Mouse (Mus musculus) lung, embryonic 14.5 days (tissue): ENCODE measurements around the gene Sobp. TPM values are rescaled to one million over a fixed set of nuclear protein-coding genes. Genes with fewer than 3 reads are reported as not detected.

Source experiments
- ATAC-seq: fragments of 200-750 bp; cut with Nextera tagmentation; 2 replicates; pipeline ENCODE4 v1.8.0; 2017; ENCODE audit warnings: mild to moderate bottlenecking, moderate TSS enrichment, moderate library complexity; ENCODE audit not compliant: insufficient read depth
- DNase-seq: peaks from one replicate; pipeline ENCODE4 v3.0.0-alpha.2; 2015
- H3K27ac ChIP-seq: fragments of 300-500 bp; sonication (generic); 2 replicates; pipeline ENCODE4 v1.5.1; 2014; ENCODE audit warnings: low read depth, mild to moderate bottlenecking, moderate library complexity
- H3K27me3 ChIP-seq: fragments of 300-500 bp; sonication (generic); 2 replicates; pipeline ENCODE4 v1.6.1; 2014; ENCODE audit warnings: low read length, control low read depth; ENCODE audit not compliant: insufficient read depth
- H3K36me3 ChIP-seq: fragments of 300-500 bp; sonication (generic); 2 replicates; pipeline ENCODE4 v1.6.1; 2014; ENCODE audit warnings: control low read depth; ENCODE audit not compliant: insufficient read depth
- H3K4me1 ChIP-seq: fragments of 300-500 bp; sonication (generic); 2 replicates; pipeline ENCODE4 v1.6.1; 2014; ENCODE audit warnings: antibody characterized with exemption, control low read depth; ENCODE audit not compliant: insufficient read depth
- H3K4me2 ChIP-seq: fragments of 300-500 bp; sonication (generic); 2 replicates; pipeline ENCODE4 v1.6.1; 2014; ENCODE audit warnings: mild to moderate bottlenecking
- H3K4me3 ChIP-seq: fragments of 300-500 bp; sonication (generic); 2 replicates; pipeline ENCODE4 v1.5.1; 2014; ENCODE audit warnings: low read depth, low read length
- H3K9ac ChIP-seq: fragments of 300-500 bp; sonication (generic); 2 replicates; pipeline ENCODE4 v1.6.1; 2014
- H3K9me3 ChIP-seq: fragments of 300-500 bp; sonication (generic); 2 replicates; pipeline ENCODE4 v1.6.1; 2016; ENCODE audit warnings: low read depth, low read length, control low read depth
- CTCF ChIP-seq: IDR thresholded peaks from 2 replicates; pipeline ENCODE4 v1.5.1; 2016; ENCODE audit warnings: antibody characterized with exemption, low read depth
- WGBS: fragments of 180-500 bp; shearing (Covaris S2); extraction: QIAGEN DNeasy Blood & Tissue Kit; methylation state at CpG from one replicate; pipeline ENCODE4 v1.1.7; 2014; 5-methylcytosine and 5-hydroxymethylcytosine counted together
- polyA plus RNA-seq: library from polyadenylated mRNA; unstranded; fragments of >200 nt; fragmentation: Nextera tagmentation; extraction: Ambion mirVana; gene quantifications from 2 replicates; pipeline ENCODE4 v1.2.1, GENCODE M21; 2014

Gene Sobp
- polyA plus RNA-seq, 1 experiment from 2014 or later, result 0.66 TPM

GRCm38 (mm10) chr10:43005677-43006076 is 168.7 kb downstream of the Sobp start:
- WGBS, result 78% methylated on average over 7 of the region's 7 CpGs
- no peaks in the 10 kb centered on the region for H3K27me3 ChIP-seq

GRCm38 (mm10) chr10:43005031-43005430 is 169.3 kb downstream of the Sobp start:
- no peak overlapping the region for H3K9ac ChIP-seq
- 81% methylated on average over 4 of the region's 4 CpGs for WGBS
- H3K27ac ChIP-seq, result no peak overlapping the region
- TF ChIP-seq CTCF, result no peak
- ATAC-seq (no peak), DNase-seq (no peak)
- no peak overlapping the region for H3K4me3 ChIP-seq
- no peaks in the 10 kb centered on the region; the same call in 1 of the 2 replicates for H3K4me1 ChIP-seq
- H3K36me3 ChIP-seq, result no peaks in the 10 kb centered on the region
- no peaks in the 10 kb centered on the region for H3K27me3 ChIP-seq
- no peak overlapping the region for H3K4me2 ChIP-seq
- no peaks in the 10 kb centered on the region for H3K9me3 ChIP-seq

More at GRCm38 (mm10) chr10:43005677-43006076, 168.7 kb downstream of the Sobp start:
- ATAC-seq (no peak), DNase-seq (no peak)
- Histone ChIP-seq H3K9ac (no peak overlapping the region), H3K4me1 (no peaks in the 10 kb centered on the region; the same call in 1 of the 2 replicates), H3K4me2 (no peak overlapping the region), H3K27ac (no peak overlapping the region), H3K9me3 (no peaks in the 10 kb centered on the region), H3K36me3 (no peaks in the 10 kb centered on the region), H3K4me3 (no peak overlapping the region)
- no peak for TF ChIP-seq CTCF

GRCm38 (mm10) chr10:43004174-43004734 is 170.1 kb downstream of the Sobp start:
- WGBS, result 87% methylated on average over 16 of the region's 16 CpGs
- no peak overlapping the region for H3K4me3 ChIP-seq
- no peaks in the 10 kb centered on the region; the same call in 1 of the 2 replicates for H3K4me1 ChIP-seq
- no peak for DNase-seq
- no peaks in the 10 kb centered on the region for H3K27me3 ChIP-seq
- H3K9me3 ChIP-seq, result no peaks in the 10 kb centered on the region
- no peak for TF ChIP-seq CTCF
- H3K9ac ChIP-seq, result no peak overlapping the region
- H3K27ac ChIP-seq, result no peak overlapping the region
- H3K36me3 ChIP-seq, result no peaks in the 10 kb centered on the region
- no peak overlapping the region for H3K4me2 ChIP-seq
- no peak for ATAC-seq

GRCm38 (mm10) chr10:43003466-43003757 is 170.9 kb downstream of the Sobp start:
- no peaks in the 10 kb centered on the region for H3K9me3 ChIP-seq
- peak overlapping the region; percentile 43; the same call in 1 of the 2 replicates for H3K4me3 ChIP-seq
- ATAC-seq (0 out of 2 replicates have a peak, but pooled peaks have one; percentile 15), DNase-seq (peak; percentile 41)
- H3K4me2 ChIP-seq, result peak overlapping the region; percentile 90
- no peak overlapping the region for H3K27ac ChIP-seq
- no peak for TF ChIP-seq CTCF
- no peaks in the 10 kb centered on the region for H3K27me3 ChIP-seq
- no peaks in the 10 kb centered on the region; the same call in 1 of the 2 replicates for H3K4me1 ChIP-seq
- WGBS, result 11% methylated on average over 5 of the region's 5 CpGs
- no peak overlapping the region for H3K9ac ChIP-seq
- H3K36me3 ChIP-seq, result no peaks in the 10 kb centered on the region

- Histone ChIP-seq H3K4me3 (peak overlapping the region; percentile 43), H3K27ac (no peak overlapping the region), H3K4me1 (no peaks in the 10 kb centered on the region; the same call in 1 of the 2 replicates), H3K36me3 (no peaks in the 10 kb centered on the region), H3K9me3 (no peaks in the 10 kb centered on the region), H3K9ac (0 out of 2 replicates have a peak overlapping the region, but pooled peaks have one; percentile 43), H3K27me3 (no peaks in the 10 kb centered on the region), H3K4me2 (peak overlapping the region; percentile 90)
- ATAC-seq (0 out of 2 replicates have a peak, but pooled peaks have one; percentile 35), DNase-seq (peak; percentile 34)
- 2% methylated on average over 25 of the region's 25 CpGs for WGBS
- no peak for TF ChIP-seq CTCF
These were observed 171.4 kb downstream of the Sobp start for GRCm38 (mm10) chr10:43002721-43003465.

GRCm38 (mm10) chr10:43002066-43002678 is 172.2 kb downstream of the Sobp start:
- Histone ChIP-seq H3K27me3 (no peaks in the 10 kb centered on the region), H3K36me3 (no peaks in the 10 kb centered on the region), H3K9ac (0 out of 2 replicates have a peak overlapping the region, but pooled peaks have one; percentile 43), H3K4me1 (no peaks in the 10 kb centered on the region; the same call in 1 of the 2 replicates), H3K9me3 (no peaks in the 10 kb centered on the region), H3K4me2 (peak overlapping the region; percentile 90), H3K27ac (no peak overlapping the region), H3K4me3 (peak overlapping the region; percentile 43)
- DNase-seq, result peak; percentile 75
- no peak for TF ChIP-seq CTCF
- ATAC-seq, result 0 out of 2 replicates have a peak, but pooled peaks have one; percentile 61
- 7% methylated on average over 11 of the region's 13 CpGs for WGBS

- Histone ChIP-seq H3K4me3 (no peak overlapping the region), H3K9me3 (no peaks in the 10 kb centered on the region), H3K27me3 (no peaks in the 10 kb centered on the region), H3K4me1 (no peaks in the 10 kb centered on the region; the same call in 1 of the 2 replicates), H3K36me3 (no peaks in the 10 kb centered on the region), H3K4me2 (no peak overlapping the region), H3K9ac (no peak overlapping the region), H3K27ac (no peak overlapping the region)
- no peak for TF ChIP-seq CTCF
- DNase-seq (no peak), ATAC-seq (no peak)
- 57% methylated on average over 3 of the region's 3 CpGs for WGBS
These were observed 172.9 kb downstream of the Sobp start for GRCm38 (mm10) chr10:43001433-43001832.
